Mouse (Mus musculus) kidney, adult 2 months (tissue): ENCODE measurements at regions not wholly inside any gene's neighbourhood (a gene's known extent, or its start where the extent isn't known, plus 50 kb on each side); places are given as distances from the start of the nearest gene placed in this dataset.
A peak's percentile ranks its signal among the peaks of the same experiment; 100 is the strongest.

ENCODE experiments used
- DNase-seq: peaks from one replicate; pipeline ENCODE4 v3.0.0; 2021
- H3K27ac ChIP-seq: fragments of 200-500 bp; 2 replicates; pipeline ENCODE4 v1.5.1; 2012; ENCODE audit warnings: low read depth, low read length, control low read depth, inconsistent platforms; ENCODE audit not compliant: insufficient read depth
- H3K27me3 ChIP-seq: fragments of 200-500 bp; replicated peaks from 2 replicates; pipeline ENCODE4 v1.6.1; 2012; ENCODE audit warnings: mild to moderate bottlenecking, moderate library complexity, low read length, inconsistent platforms; ENCODE audit not compliant: control insufficient read depth, insufficient read depth
- H3K36me3 ChIP-seq: fragments of 200-500 bp; 2 replicates; pipeline ENCODE4 v1.6.1; 2012; ENCODE audit warnings: mild to moderate bottlenecking, moderate library complexity, low read length, inconsistent platforms; ENCODE audit not compliant: control insufficient read depth, insufficient read depth
- H3K4me1 ChIP-seq: fragments of 200-500 bp; 2 replicates; pipeline ENCODE4 v1.6.1; 2011; ENCODE audit warnings: low read length; ENCODE audit not compliant: control insufficient read depth, insufficient read depth
- H3K4me3 ChIP-seq: fragments of 200-500 bp; 2 replicates; pipeline ENCODE4 v1.5.1; 2011; ENCODE audit warnings: mild to moderate bottlenecking, low read depth, low read length, control low read depth; ENCODE audit not compliant: insufficient read depth
- CTCF ChIP-seq: fragments of 200-500 bp; conservative IDR thresholded peaks from 2 replicates; pipeline ENCODE4 v1.5.1; 2011; ENCODE audit warnings: low read depth, mild to moderate bottlenecking, control low read depth, low read length, moderate library complexity, mixed read lengths; ENCODE audit not compliant: insufficient read depth, insufficient read length
- POLR2A ChIP-seq: fragments of 200-500 bp; IDR thresholded peaks from one replicate; pipeline ENCODE4 v1.6.1; 2011; ENCODE audit warnings: low read depth, low read length, control low read depth
- WGBS: fragments of 180-500 bp; shearing (Covaris S2); methylation state at CpG from one replicate; pipeline ENCODE4 v1.1.7; 2018; 5-methylcytosine and 5-hydroxymethylcytosine counted together

DNA sequence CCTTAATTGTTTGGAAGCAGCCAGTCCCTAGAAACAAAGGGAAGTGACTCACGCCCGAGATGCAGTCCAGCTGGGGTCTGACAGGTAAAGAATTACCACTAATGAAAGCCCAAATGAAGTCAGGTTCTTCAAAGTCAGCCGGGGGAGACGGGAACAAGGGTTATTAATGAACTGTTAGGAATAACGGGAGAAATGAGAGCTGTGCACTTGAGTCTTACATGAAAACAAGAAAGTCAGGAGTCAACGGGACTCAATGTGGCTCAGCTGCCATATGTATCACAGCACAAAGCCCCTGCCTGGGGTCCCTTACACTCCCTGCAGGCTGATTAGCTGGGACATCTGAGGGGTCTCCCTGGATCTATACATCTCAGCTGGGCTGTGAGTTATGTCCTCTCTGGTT lies 354.7 kb upstream of the Adamts9 start:
- no peaks in the 10 kb centered on the region for H3K27me3 ChIP-seq
- H3K4me3 ChIP-seq, result no peak overlapping the region
- 32% methylated on average over 6 of the region's 6 CpGs for WGBS
- H3K4me1 ChIP-seq, result no peaks in the 10 kb centered on the region
- no peak for TF ChIP-seq CTCF
- TF ChIP-seq POLR2A, result no peak
- H3K36me3 ChIP-seq, result no peaks in the 10 kb centered on the region
- no peak overlapping the region for H3K27ac ChIP-seq
- DNase-seq, result no peak

DNA sequence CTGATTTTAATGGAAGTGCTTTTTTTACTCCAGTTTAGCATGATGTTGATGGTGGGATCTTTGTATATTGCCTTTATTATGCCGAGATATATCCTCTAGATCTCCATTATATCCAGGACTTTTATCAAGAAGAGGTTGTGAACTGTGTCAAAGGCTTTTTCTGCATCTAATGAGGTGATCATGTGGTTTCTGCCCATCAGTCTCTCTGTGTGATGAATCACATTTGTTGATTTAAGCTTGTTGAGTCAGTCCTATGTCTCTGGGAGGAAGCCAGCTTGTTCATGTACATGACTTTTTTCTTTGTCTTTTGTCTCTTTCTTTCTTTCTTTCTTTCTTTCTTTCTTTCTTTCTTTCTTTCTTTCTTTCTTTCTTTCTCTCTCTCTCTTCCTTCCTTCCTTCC lies 348.4 kb upstream of the Adamts9 start:
- DNase-seq, result no peak
- 95% methylated on average over 1 of the region's 1 CpGs for WGBS
- Histone ChIP-seq H3K4me3 (no peak overlapping the region), H3K27me3 (no peaks in the 10 kb centered on the region), H3K36me3 (no peaks in the 10 kb centered on the region), H3K4me1 (no peaks in the 10 kb centered on the region), H3K27ac (no peak overlapping the region)
- TF ChIP-seq CTCF, result no peak

DNA sequence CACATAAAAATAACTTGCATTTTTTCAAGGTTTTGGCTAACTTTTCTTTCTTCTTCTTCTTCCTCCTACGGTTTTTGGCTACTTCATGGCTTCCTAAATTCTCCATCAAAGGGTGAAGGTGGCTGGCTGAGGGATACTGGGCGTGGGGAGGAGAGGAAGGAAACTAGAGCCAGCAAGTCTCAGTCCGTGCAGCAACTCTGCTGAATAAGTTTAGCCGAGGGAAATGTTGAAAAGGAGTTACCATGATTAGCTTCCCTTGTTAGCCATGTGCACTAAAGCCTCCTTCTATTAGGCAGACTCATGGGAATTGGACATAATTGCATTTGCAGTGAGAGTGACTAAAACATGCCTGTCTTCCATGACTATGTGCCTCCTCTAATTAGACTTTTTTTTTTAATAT lies 345.1 kb upstream of the Adamts9 start:
- TF ChIP-seq POLR2A (no peak), CTCF (no peak)
- DNase-seq, result no peak
- 63% methylated on average over 4 of the region's 4 CpGs for WGBS
- Histone ChIP-seq H3K4me1 (no peaks in the 10 kb centered on the region), H3K27ac (no peak overlapping the region), H3K27me3 (no peaks in the 10 kb centered on the region), H3K4me3 (no peak overlapping the region), H3K36me3 (no peaks in the 10 kb centered on the region)

DNA sequence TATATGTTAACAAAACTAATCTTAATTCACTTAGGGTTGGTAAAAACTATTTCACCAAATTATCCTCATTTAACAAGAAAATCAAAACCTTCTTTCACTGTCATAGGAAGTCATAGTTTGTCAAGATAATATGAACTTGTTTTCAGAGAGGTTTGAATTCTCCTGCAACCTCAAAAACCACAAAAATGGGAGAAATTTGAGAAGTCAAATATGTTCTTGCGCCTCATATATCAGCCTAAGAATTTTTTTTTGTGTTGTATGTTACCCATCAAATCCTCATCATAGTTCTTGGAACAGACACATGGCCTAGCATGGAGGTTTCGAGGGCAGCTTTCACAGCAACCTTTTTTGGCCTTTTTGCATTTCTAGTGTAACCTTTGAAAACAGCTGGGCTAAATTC lies 342.5 kb upstream of the Adamts9 start:
- WGBS, result 92% methylated on average over 2 of the region's 2 CpGs
- DNase-seq, result peak; percentile 5

DNA sequence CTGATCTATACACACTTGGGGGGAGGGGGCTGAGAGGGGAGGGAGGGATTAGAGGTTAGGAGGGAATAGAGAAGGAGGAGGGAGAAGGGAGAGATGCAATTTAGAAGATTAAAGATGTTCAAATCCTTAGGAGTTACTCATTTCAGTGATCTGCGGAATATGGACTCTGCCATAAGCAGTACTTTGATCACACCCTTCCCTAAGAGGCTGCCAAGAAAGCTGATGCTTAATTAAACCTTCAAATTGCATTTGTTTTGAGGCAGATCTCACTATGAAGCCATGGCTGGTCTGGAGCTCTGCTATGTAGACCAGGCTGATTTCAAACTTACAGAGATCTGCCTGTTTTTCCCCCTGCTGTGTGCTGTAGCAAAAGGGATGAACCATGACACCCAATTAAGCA lies 338.2 kb upstream of the Adamts9 start:
- WGBS, result 78% methylated on average over 1 of the region's 1 CpGs
- Histone ChIP-seq H3K4me1 (no peaks in the 10 kb centered on the region), H3K27me3 (no peaks in the 10 kb centered on the region), H3K27ac (no peak overlapping the region), H3K4me3 (no peak overlapping the region), H3K36me3 (no peaks in the 10 kb centered on the region)
- DNase-seq, result no peak
- TF ChIP-seq POLR2A (no peak), CTCF (no peak)

More for the DNA sequence above, 342.5 kb upstream of the Adamts9 start:
- no peaks in the 10 kb centered on the region for H3K4me1 ChIP-seq
- TF ChIP-seq POLR2A, result no peak
- TF ChIP-seq CTCF, result no peak
- no peaks in the 10 kb centered on the region for H3K36me3 ChIP-seq
- no peak overlapping the region for H3K4me3 ChIP-seq
- H3K27me3 ChIP-seq, result no peaks in the 10 kb centered on the region
- no peak overlapping the region for H3K27ac ChIP-seq

DNA sequence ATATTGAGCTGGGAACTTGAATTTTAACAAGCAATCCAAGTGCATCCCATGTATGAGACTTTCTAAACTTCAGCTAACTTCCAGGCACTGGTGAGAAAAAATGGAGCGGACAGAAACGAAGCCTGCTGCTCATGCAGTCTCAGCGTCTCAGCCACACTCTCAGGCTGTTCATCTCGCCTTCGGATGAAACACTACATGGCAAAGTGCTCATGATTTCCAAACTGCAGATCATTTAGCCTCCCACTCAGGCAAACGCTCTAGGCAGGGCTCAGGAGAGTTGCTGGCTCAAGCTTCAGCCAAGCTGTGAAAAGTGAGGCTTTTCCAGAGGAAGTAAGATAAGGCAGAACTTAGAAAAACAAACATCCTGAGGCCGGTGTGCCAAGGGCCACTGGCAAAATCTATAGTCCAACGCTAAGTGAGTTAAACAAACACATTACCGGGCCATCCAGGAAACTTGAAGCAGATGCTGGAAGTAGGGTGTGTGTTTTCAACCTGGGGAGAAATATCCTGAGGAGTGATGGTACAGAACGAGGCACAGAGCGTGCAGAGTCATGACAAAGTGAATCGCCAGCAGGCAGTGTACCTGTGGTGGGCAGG lies 330.7 kb upstream of the Adamts9 start:
- Histone ChIP-seq H3K27me3 (no peaks in the 10 kb centered on the region), H3K4me3 (no peak overlapping the region), H3K36me3 (no peaks in the 10 kb centered on the region), H3K27ac (no peak overlapping the region), H3K4me1 (no peaks in the 10 kb centered on the region)
- TF ChIP-seq CTCF, result no peak
- no peak for TF ChIP-seq POLR2A
- DNase-seq, result peak; percentile 17
- 37% methylated on average over 12 of the region's 12 CpGs for WGBS

DNA sequence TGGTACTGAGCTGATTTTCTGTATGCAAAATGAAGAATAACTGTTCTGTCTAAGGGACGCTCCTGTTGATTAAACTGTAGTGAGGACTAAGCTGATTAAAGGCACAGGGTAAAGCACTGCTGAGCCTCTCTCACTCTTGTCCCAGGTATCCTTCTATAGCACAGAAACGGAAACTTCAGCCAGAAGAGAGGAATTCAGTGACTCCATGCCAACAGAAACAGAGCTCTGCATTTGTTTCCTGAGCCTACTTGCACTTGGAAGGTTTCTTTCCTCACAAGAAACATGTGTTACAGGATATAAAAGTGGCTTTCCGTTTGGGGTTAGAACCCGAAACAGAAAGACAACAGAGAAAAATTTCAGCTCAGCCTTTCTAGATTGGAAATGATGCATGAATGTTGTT lies 328.9 kb upstream of the Adamts9 start:
- no peak for DNase-seq
- 57% methylated on average over 4 of the region's 4 CpGs for WGBS
- TF ChIP-seq POLR2A (no peak), CTCF (no peak)
- Histone ChIP-seq H3K27ac (no peak overlapping the region), H3K36me3 (no peaks in the 10 kb centered on the region), H3K27me3 (no peaks in the 10 kb centered on the region), H3K4me3 (no peak overlapping the region), H3K4me1 (no peaks in the 10 kb centered on the region)
